Comparison of ENCODE assay signal across 32 mouse cellular contexts in the genomic region with DNA sequence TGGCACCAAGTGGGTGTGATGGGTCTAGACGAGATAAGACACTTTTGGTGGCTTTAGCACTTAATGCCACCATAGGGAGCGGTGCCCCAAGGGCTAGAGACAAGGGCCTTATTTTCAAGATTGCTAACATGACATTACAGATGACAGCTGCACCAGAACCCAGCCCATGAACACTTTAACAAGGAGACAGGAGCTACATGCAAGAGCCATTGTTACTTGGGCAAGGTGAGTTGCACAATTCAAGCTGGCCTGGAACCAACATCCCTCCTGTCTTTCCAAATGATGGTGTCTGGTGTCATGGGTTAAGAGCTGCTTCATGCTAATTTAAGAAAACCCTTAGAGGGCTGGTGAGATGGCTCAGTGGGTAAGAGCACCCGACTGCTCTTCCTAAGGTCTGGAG. TPM values are rescaled to one million over a fixed set of nuclear protein-coding genes. Genes with fewer than 3 reads are reported as not detected.
A peak's percentile ranks its signal among the peaks of the same experiment; 100 is the strongest.
DNase-seq lines count a peak whose midpoint lies in the region; ATAC-seq and TF ChIP-seq lines count a peak whose summit lies in the region.
"Had no signal": no experiment of that assay in that cellular context is flagged by ENCODE, and none has a peak within 500 bp of the region (broad histone marks: within the 10 kb centered on the region; RNA-seq: fewer than 3 reads in every experiment).

No protein-coding gene starts in this region.

- DNase-seq in adrenal gland, adult 2 months, result peak; percentile 31
- no peak for DNase-seq in adrenal gland, postnatal 25 days
- peak; percentile 60 for DNase-seq in liver, postnatal 0 days
- no peak for DNase-seq in liver, embryonic 11.5 days (ENCODE audit: low spot score)
- DNase-seq in gonadal fat pad, adult 2 months (ENCODE audit: low read depth), result peak; percentile 91
- DNase-seq in ovary, postnatal 36 days (ENCODE audit: low spot score), result no peak
- DNase-seq in B cell, adult 2 months, result no peak
- DNase-seq: cerebellum, adult 11-12 months; cerebellum, postnatal 14 days; heart, adult 11 months; heart, postnatal 10 days; kidney, adult 18-20 months; liver, embryonic 13.5 days; midbrain, embryonic 14.5 days; right cerebral cortex, adult 18-20 months; right cerebral cortex, postnatal 4 days; thymus, postnatal 25 days had no signal

- H3K36me3 ChIP-seq in liver, postnatal 0 days (replicated peaks; ENCODE audit: insufficient read depth, low read length), result peaks cover 35% of the 10 kb centered on the region
- H3K36me3 ChIP-seq in liver, embryonic 11.5 days (ENCODE audit: control insufficient read depth, insufficient read depth, low read length), result peaks cover 32% of the 10 kb centered on the region
- H3K36me3 ChIP-seq in C2C12 (ENCODE audit: control insufficient read depth, insufficient read depth), result peaks cover 44% of the 10 kb centered on the region

- H3K9me3 ChIP-seq in liver, postnatal 0 days (ENCODE audit: low read length), result no peaks in the 10 kb centered on the region
- no peaks in the 10 kb centered on the region for H3K9me3 ChIP-seq in liver, embryonic 11.5 days (ENCODE audit: control insufficient read depth, low read length)
- H3K9me3 ChIP-seq: heart, embryonic 12.5 days; liver, embryonic 13.5 days; lung, embryonic 15.5 days had no signal

- H3K4me3 ChIP-seq in liver, postnatal 0 days (ENCODE audit: low read depth, low read length), result no peak overlapping the region
- H3K4me3 ChIP-seq in liver, embryonic 11.5 days (ENCODE audit: low read depth, low read length), result no peak overlapping the region
- H3K4me3 ChIP-seq in C2C12 (ENCODE audit: insufficient read depth, poor library complexity, severe bottlenecking), result no peak overlapping the region
- H3K4me3 ChIP-seq: heart, embryonic 12.5 days; liver, embryonic 13.5 days; lung, embryonic 15.5 days had no signal

- TF ChIP-seq CTCF in liver, postnatal 0 days (IDR thresholded peaks at IDR 0.05; ENCODE audit: low read depth), result no peak
- TF ChIP-seq CTCF in C2C12 (IDR thresholded peaks at IDR 0.05; ENCODE audit: control insufficient read depth, insufficient read depth, insufficient read length), result no peak

- no peak overlapping the region for H3K9ac ChIP-seq in liver, postnatal 0 days (replicated peaks)
- H3K9ac ChIP-seq in liver, embryonic 11.5 days (ENCODE audit: low read depth, low read length), result no peak overlapping the region
- H3K9ac ChIP-seq: heart, embryonic 12.5 days; liver, embryonic 13.5 days; lung, embryonic 15.5 days had no signal

- no peak for TF ChIP-seq EP300 in liver, postnatal 0 days (IDR thresholded peaks at IDR 0.05; ENCODE audit: low read depth)

- H3ac ChIP-seq in C2C12 (ENCODE audit: control insufficient read depth, insufficient read length, low read depth), result no peak overlapping the region

- no peaks in the 10 kb centered on the region for H3K79me2 ChIP-seq in C2C12 (ENCODE audit: control insufficient read depth, insufficient read depth)

- H3K27me3 ChIP-seq in liver, postnatal 0 days (ENCODE audit: insufficient read depth, low read length), result no peaks in the 10 kb centered on the region
- H3K27me3 ChIP-seq in liver, embryonic 11.5 days (replicated peaks; ENCODE audit: control insufficient read depth, insufficient read depth, low read length), result no peaks in the 10 kb centered on the region
- no peaks in the 10 kb centered on the region for H3K27me3 ChIP-seq in C2C12 (ENCODE audit: control insufficient read depth, insufficient read depth, insufficient read length)
- H3K27me3 ChIP-seq: heart, embryonic 12.5 days; liver, embryonic 13.5 days; lung, embryonic 15.5 days had no signal

- no peak overlapping the region for H3K27ac ChIP-seq in liver, postnatal 0 days (ENCODE audit: low read depth)
- H3K27ac ChIP-seq in liver, embryonic 11.5 days (ENCODE audit: low read depth, low read length), result no peak overlapping the region
- H3K27ac ChIP-seq: kidney, postnatal 0 days; liver, embryonic 13.5 days; lung, embryonic 15.5 days had no signal

- no peaks in the 10 kb centered on the region for H3K79me3 ChIP-seq in C2C12 (ENCODE audit: low read depth)

- WGBS in liver, postnatal 0 days (ENCODE audit: insufficient replicate concordance), result 63% methylated on average over 3 of the region's 3 CpGs
- WGBS in liver, embryonic 11.5 days, result 72% methylated on average over 3 of the region's 3 CpGs

- H3K4me2 ChIP-seq in liver, postnatal 0 days (ENCODE audit: low read depth, low read length), result no peak overlapping the region
- no peak overlapping the region for H3K4me2 ChIP-seq in liver, embryonic 11.5 days
- H3K4me2 ChIP-seq: heart, embryonic 12.5 days; liver, embryonic 13.5 days; lung, embryonic 15.5 days had no signal

- H3K4me1 ChIP-seq in liver, postnatal 0 days (ENCODE audit: insufficient read depth), result no peaks in the 10 kb centered on the region
- no peaks in the 10 kb centered on the region for H3K4me1 ChIP-seq in liver, embryonic 11.5 days (replicated peaks; ENCODE audit: control insufficient read depth, insufficient read depth, low read length)
- H3K4me1 ChIP-seq: heart, embryonic 12.5 days had no signal

- peak; percentile 47 for ATAC-seq in liver, postnatal 0 days
- no peak for ATAC-seq in liver, embryonic 11.5 days (replicated peaks; ENCODE audit: low FRiP score)

TF ChIP-seq in C2C12, 6 proteins besides CTCF, POLR2A, EP300 and RAD21:
- TF ChIP-seq MAX (IDR thresholded peaks at IDR 0.05) (no peak), CEBPB (IDR thresholded peaks at IDR 0.05; ENCODE audit: low read depth) (peak; percentile 56)
TF ChIP-seq in C2C12: peak in this region for 1.

RNA-seq across cellular contexts. Expression of a gene that starts 5.2 kb away (rescaled TPM):
- under 1 TPM; 0.31 to 0.98 TPM for total RNA-seq in adrenal gland, adult 2 months (2021)
- 2.6 and 3.0 TPM in 2 replicates for polyA plus RNA-seq in adrenal gland, adult 2 months (2012; rRNA removed)
- 0.76 and 1.1 TPM in 2 replicates for total RNA-seq in adrenal gland, postnatal 25 days (2021)
- 0.08 TPM in 2 replicates for polyA plus RNA-seq in liver, postnatal 0 days (2015; fragmentation: Nextera tagmentation; extraction: Ambion mirVana)
- polyA plus RNA-seq in liver, embryonic 11.5 days (2014; fragmentation: Nextera tagmentation; extraction: Ambion mirVana), result 0.44 and 0.70 TPM in 2 replicates
- polyA plus RNA-seq in C2C12 (2012; fragmentation: generic; extraction: Trizol), result 0.09 TPM
- polyA plus RNA-seq in gonadal fat pad, adult 2 months (2012; rRNA removed), result 8.5 and 8.9 TPM in 2 replicates

RNA-seq across cellular contexts. Expression of a gene that starts 25.0 kb away (rescaled TPM):
- 100 to 1,000 TPM in 1 of 2 experiments, 10 to 100 TPM in 1; 82.8 to 119 TPM for total RNA-seq in adrenal gland, adult 2 months (2021)
- polyA plus RNA-seq in adrenal gland, adult 2 months (2012; rRNA removed), result 65.4 and 89.2 TPM in 2 replicates
- total RNA-seq in adrenal gland, postnatal 25 days (2021), result 168 and 196 TPM in 2 replicates
- polyA plus RNA-seq in liver, postnatal 0 days (2015; fragmentation: Nextera tagmentation; extraction: Ambion mirVana), result 19.7 and 23.1 TPM in 2 replicates
- polyA plus RNA-seq in liver, embryonic 11.5 days (2014; fragmentation: Nextera tagmentation; extraction: Ambion mirVana), result 64.5 and 75.5 TPM in 2 replicates
- 45.1 TPM for polyA plus RNA-seq in C2C12 (2012; fragmentation: generic; extraction: Trizol)
- polyA plus RNA-seq in gonadal fat pad, adult 2 months (2012; rRNA removed), result 50.2 and 69.5 TPM in 2 replicates

RNA-seq across cellular contexts. Expression of a gene that starts 25.2 kb away (rescaled TPM):
- 100 to 1,000 TPM in 1 of 2 experiments, 10 to 100 TPM in 1; 87.4 to 126 TPM for total RNA-seq in adrenal gland, adult 2 months (2021)
- 77.8 and 121 TPM in 2 replicates for polyA plus RNA-seq in adrenal gland, adult 2 months (2012; rRNA removed)
- 143 and 157 TPM in 2 replicates for total RNA-seq in adrenal gland, postnatal 25 days (2021)
- 27.0 and 28.4 TPM in 2 replicates for polyA plus RNA-seq in liver, postnatal 0 days (2015; fragmentation: Nextera tagmentation; extraction: Ambion mirVana)
- 93.1 and 96.5 TPM in 2 replicates for polyA plus RNA-seq in liver, embryonic 11.5 days (2014; fragmentation: Nextera tagmentation; extraction: Ambion mirVana)
- 69.7 TPM for polyA plus RNA-seq in C2C12 (2012; fragmentation: generic; extraction: Trizol)
- polyA plus RNA-seq in gonadal fat pad, adult 2 months (2012; rRNA removed), result 55.4 and 98.6 TPM in 2 replicates

RNA-seq across cellular contexts. Expression of a gene that starts 47.2 kb away (rescaled TPM):
- not detected for total RNA-seq in adrenal gland, adult 2 months (2021)
- not detected in 2 replicates for polyA plus RNA-seq in adrenal gland, adult 2 months (2012; rRNA removed)
- total RNA-seq in adrenal gland, postnatal 25 days (2021), result not detected in 2 replicates
- polyA plus RNA-seq in liver, postnatal 0 days (2015; fragmentation: Nextera tagmentation; extraction: Ambion mirVana), result not detected in 2 replicates
- polyA plus RNA-seq in liver, embryonic 11.5 days (2014; fragmentation: Nextera tagmentation; extraction: Ambion mirVana), result not detected in 2 replicates
- polyA plus RNA-seq in C2C12 (2012; fragmentation: generic; extraction: Trizol), result not detected
- polyA plus RNA-seq in gonadal fat pad, adult 2 months (2012; rRNA removed), result 6.7 and 9.8 TPM in 2 replicates
- total RNA-seq: gastrocnemius, adult 18-20 months; heart, postnatal 10 days; layer of hippocampus, adult 18-20 months; layer of hippocampus, postnatal 14 days; left cerebral cortex, adult 8-10 months had no signal
- polyA plus RNA-seq: embryonic facial prominence, embryonic 11.5 days; forebrain, embryonic 11.5 days; heart, embryonic 12.5 days; hindbrain, embryonic 11.5 days; inflammation-experienced regulatory T-cells, adult 6 months; kidney, postnatal 0 days; limb, embryonic 11.5 days; liver, embryonic 13.5 days; lung, embryonic 15.5 days; midbrain, embryonic 14.5 days; neural tube, embryonic 14.5 days; stomach, embryonic 14.5 days had no signal

RNA-seq across cellular contexts. Expression of a gene that starts 50.2 kb away (rescaled TPM):
- total RNA-seq in adrenal gland, adult 2 months (2021), result 100 to 1,000 TPM; 317 to 361 TPM
- 98.0 and 117 TPM in 2 replicates for polyA plus RNA-seq in adrenal gland, adult 2 months (2012; rRNA removed)
- total RNA-seq in adrenal gland, postnatal 25 days (2021), result 303 and 325 TPM in 2 replicates
- 259 and 260 TPM in 2 replicates for polyA plus RNA-seq in liver, postnatal 0 days (2015; fragmentation: Nextera tagmentation; extraction: Ambion mirVana)
- polyA plus RNA-seq in liver, embryonic 11.5 days (2014; fragmentation: Nextera tagmentation; extraction: Ambion mirVana), result 236 and 248 TPM in 2 replicates
- 250 TPM for polyA plus RNA-seq in C2C12 (2012; fragmentation: generic; extraction: Trizol)
- 338 and 383 TPM in 2 replicates for polyA plus RNA-seq in gonadal fat pad, adult 2 months (2012; rRNA removed)

Comparison
In these comparisons a context has a peak if more than half of its experiments do, and no peak if none do; other contexts are left out.
1. DNase-seq: peak in adrenal gland, adult 2 months (single experiment), liver, postnatal 0 days (single experiment) and gonadal fat pad, adult 2 months (single experiment); none in adrenal gland, postnatal 25 days (single experiment), liver, embryonic 11.5 days (single experiment), ovary, postnatal 36 days (single experiment) and B cell, adult 2 months (0 of 2).